Mouse (Mus musculus) heart, embryonic 13.5 days (tissue): Measurements from ENCODE around the gene Erich2. TPM values are rescaled to one million over a fixed set of nuclear protein-coding genes. Genes with fewer than 3 reads are reported as not detected.

Experiments used
- ATAC-seq: fragments of 200-750 bp; cut with Nextera tagmentation; 2 replicates; pipeline ENCODE4 v1.8.0; 2017; ENCODE audit warnings: moderate TSS enrichment; ENCODE audit not compliant: insufficient number of reproducible peaks, low FRiP score, low TSS enrichment; ENCODE audit errors: extremely low read depth
- H3K27ac ChIP-seq: fragments of 300-500 bp; sonication (generic); replicated peaks from 2 replicates; pipeline ENCODE4 v1.5.1; 2015; ENCODE audit warnings: moderate library complexity, mild to moderate bottlenecking, inconsistent platforms
- H3K27me3 ChIP-seq: fragments of 300-500 bp; sonication (generic); replicated peaks from 2 replicates; pipeline ENCODE4 v1.6.1; 2015; ENCODE audit warnings: mild to moderate bottlenecking, inconsistent platforms
- H3K36me3 ChIP-seq: fragments of 300-500 bp; sonication (generic); 2 replicates; pipeline ENCODE4 v1.6.1; 2015; ENCODE audit warnings: mild to moderate bottlenecking, inconsistent platforms
- H3K4me1 ChIP-seq: fragments of 300-500 bp; sonication (generic); 2 replicates; pipeline ENCODE4 v1.6.1; 2015; ENCODE audit warnings: inconsistent platforms
- H3K4me2 ChIP-seq: fragments of 300-500 bp; sonication (generic); 2 replicates; pipeline ENCODE4 v1.6.1; 2015; ENCODE audit warnings: inconsistent platforms, mild to moderate bottlenecking, moderate library complexity
- H3K4me3 ChIP-seq: fragments of 300-500 bp; sonication (generic); 2 replicates; pipeline ENCODE4 v1.5.1; 2015; ENCODE audit warnings: moderate library complexity, mild to moderate bottlenecking, inconsistent platforms
- H3K9ac ChIP-seq: fragments of 300-500 bp; sonication (generic); 2 replicates; pipeline ENCODE4 v1.6.1; 2015; ENCODE audit warnings: inconsistent platforms, mild to moderate bottlenecking, moderate library complexity
- H3K9me3 ChIP-seq: fragments of 300-500 bp; sonication (generic); 2 replicates; pipeline ENCODE4 v1.6.1; 2016; ENCODE audit warnings: inconsistent platforms
- WGBS: fragments of 180-500 bp; shearing (Covaris S2); methylation state at CpG from one replicate; pipeline ENCODE4 v1.1.7; 2015; ENCODE audit warnings: mixed read lengths; 5-methylcytosine and 5-hydroxymethylcytosine counted together
- polyA plus RNA-seq: library from polyadenylated mRNA; unstranded; fragments of >200 nt; fragmentation: Nextera tagmentation; extraction: Ambion mirVana; gene quantifications from 2 replicates; pipeline ENCODE4 v1.2.1, GENCODE M21; 2015

Gene Erich2
- polyA plus RNA-seq, 1 experiment from 2014 or later: 0.59 TPM

DNA sequence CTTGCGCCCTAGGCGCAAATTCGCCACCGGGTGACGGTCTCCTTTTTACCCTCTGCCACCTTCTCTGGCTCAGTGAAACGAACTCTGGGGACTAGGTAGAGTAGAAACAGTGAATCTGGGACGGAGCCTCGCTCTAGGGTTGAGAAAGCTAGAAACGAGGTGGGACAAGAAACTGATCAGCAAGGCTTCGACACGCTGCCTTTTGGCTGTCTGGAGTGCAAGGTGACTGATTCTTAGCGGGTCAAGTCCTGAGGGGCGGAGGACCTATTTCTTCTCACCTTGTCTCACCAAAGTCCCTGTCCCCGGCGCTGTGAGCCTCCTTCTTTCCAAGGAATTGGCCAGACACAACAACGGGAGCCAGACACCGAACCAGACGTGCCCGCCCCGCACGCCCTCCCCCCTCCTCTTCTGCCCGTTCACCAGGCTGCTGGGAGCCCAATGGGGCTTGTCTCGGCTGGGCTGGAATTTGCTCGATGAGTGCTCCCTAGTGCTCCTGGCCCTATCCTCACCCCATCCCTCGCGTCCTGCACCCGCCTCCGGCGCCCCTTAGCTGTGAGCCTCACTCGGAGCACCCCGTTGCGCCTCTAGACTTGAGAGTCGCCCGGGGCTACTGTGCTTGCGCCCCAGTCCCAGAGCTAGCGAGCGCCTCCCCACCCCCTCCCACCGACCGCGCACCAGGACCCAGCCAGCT is 54.5 kb downstream of the Erich2 start:
- no peak overlapping the region for H3K27ac ChIP-seq
- no peaks in the 10 kb centered on the region for H3K9me3 ChIP-seq
- 1% methylated on average over 40 of the region's 40 CpGs for WGBS
- H3K4me1 ChIP-seq: peaks cover 64% of the 10 kb centered on the region
- H3K4me2 ChIP-seq: peak overlapping the region; percentile 63
- no peak overlapping the region for H3K9ac ChIP-seq
- H3K27me3 ChIP-seq: peaks cover 96% of the 10 kb centered on the region
- no peaks in the 10 kb centered on the region for H3K36me3 ChIP-seq
- peak overlapping the region; percentile 41 for H3K4me3 ChIP-seq
- ATAC-seq: no peak

DNA sequence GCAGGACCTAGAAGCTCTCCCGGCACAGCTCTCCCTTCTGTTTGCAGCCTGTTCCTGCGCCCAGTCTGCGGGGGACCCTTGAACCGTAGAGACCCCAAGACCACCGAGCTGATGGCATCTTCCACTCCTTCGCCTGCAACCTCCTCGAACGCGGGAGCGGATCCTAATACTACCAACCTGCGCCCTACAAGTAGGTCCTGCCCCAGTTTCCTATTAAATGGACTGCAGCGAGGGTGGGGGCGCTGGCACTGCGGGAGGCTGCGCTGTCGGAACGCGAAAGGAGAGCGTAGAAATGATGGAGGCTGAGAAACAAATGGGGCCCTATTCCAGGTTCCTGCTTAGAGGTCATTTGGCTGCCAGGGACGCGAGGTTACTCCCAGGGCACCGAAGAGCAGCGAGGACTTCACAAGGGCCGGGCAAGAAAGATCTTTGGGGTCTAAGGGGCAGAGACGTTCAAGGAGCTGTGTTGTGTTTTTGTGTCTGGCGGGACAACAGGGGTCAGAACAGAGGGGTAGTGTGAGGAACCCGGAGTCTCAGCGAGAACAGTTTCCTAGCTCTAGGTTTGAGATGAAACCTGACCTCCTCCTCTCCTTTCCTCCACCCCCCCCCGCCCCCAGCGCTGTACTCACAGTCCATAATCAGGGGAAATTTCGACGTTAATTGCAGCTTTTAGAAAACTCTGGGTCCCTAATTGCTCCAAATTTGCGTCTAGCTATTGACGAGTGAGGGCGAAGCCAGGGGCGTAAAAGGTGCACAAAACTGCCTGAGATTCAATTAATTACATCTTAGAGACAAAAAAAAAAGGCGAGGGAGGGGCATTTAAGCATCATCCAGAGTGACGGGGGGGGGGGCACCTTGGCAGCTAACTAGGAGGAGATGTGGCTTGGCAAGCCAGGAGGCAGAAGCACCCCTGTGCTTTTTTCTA is 55.4 kb downstream of the Erich2 start:
- H3K9ac ChIP-seq: no peak overlapping the region
- peak overlapping the region; percentile 63 for H3K4me2 ChIP-seq
- 1% methylated on average over 38 of the region's 38 CpGs for WGBS
- ATAC-seq: no peak
- H3K27me3 ChIP-seq: peaks cover 99% of the 10 kb centered on the region
- peak overlapping the region; percentile 41 for H3K4me3 ChIP-seq
- no peaks in the 10 kb centered on the region for H3K9me3 ChIP-seq
- H3K4me1 ChIP-seq: peaks cover 72% of the 10 kb centered on the region
- no peak overlapping the region for H3K27ac ChIP-seq
- no peaks in the 10 kb centered on the region for H3K36me3 ChIP-seq

DNA sequence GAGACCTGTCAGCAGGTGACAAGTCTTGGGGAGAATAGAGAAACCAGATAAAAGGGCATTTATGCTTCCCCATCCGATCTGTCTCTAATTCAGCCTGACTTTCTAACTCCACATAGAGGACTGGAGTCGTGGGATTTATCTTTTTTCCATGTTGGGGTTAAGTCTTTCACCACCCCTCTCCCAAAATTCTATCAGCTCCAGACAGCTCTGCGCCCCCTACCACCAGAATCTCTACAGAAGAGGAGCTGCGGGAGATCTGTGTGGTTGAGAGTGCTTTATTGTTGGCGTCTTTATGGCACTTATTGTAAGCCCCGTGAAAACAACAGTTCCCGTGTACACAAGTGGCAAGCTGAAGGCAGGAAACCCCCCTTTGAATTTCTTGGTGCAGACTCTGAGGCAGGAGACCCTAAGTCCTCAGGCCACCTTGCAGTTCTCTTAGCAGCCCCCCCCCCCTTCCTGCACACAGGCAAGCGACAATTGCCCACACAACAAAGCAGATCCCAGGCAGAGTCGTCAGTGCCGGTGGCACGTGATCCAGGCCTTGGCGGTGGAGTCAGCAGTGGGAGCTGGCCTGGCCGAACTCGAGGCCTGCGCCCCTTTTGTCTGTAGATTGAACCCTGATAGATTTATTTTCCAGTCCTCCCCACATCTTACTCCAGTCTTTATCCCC is 56.2 kb downstream of the Erich2 start:
- no peak for ATAC-seq
- H3K27ac ChIP-seq: no peak overlapping the region

DNA sequence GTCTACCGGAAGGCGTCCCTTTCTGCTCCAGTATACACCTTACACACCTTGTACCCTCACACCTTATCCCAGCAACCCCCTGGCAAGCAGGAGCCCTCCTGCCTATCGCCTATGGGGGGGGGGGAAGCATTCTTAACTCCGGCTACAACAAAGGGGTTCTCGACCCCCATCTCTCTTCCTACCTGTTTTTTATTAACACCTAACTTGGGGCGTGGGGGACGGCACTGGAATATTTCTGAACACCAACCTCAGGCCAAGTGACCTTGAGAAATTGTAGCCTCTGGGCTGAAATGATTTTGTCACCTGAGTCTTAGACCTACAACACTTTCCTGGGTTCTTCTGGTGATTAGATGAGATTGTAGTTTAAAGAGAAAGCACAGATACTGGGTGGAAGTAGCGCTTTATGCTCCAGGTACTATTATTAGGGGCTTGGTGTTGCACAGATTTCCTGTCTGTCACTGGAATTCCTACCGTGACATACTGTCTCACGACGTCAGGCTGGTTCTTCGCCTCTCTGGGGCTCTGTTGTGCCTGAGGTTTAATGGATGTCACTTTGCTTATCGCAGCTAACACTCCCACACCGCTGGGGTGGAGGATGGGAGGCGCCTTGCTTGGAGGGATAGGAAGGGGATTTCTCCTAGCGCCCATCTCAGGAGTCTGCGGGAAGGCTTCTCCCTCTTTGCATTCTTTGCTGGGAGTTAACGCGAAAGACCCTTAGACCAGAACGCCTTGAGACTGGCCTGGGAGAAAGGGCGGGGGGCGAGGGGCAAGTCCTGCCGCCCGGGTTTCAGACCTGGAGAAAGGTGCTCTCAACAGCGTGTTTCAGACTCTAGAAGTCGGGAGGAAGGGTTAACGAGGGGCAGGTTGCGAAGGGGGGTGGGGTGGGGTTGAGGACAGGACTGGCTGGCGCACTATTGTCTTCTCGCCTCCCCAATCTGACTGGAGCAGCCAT is 57.3 kb downstream of the Erich2 start:
- Histone ChIP-seq H3K36me3 (no peaks in the 10 kb centered on the region), H3K4me2 (peak overlapping the region; percentile 86), H3K4me3 (peak overlapping the region; percentile 53), H3K9me3 (no peaks in the 10 kb centered on the region), H3K27me3 (peaks cover 99% of the 10 kb centered on the region), H3K9ac (peak overlapping the region; percentile 48; the same call in 1 of the 2 replicates), H3K4me1 (peaks cover 74% of the 10 kb centered on the region), H3K27ac (no peak overlapping the region)
- no peak for ATAC-seq
- 3% methylated on average over 30 of the region's 30 CpGs for WGBS

More for the DNA sequence above, 56.2 kb downstream of the Erich2 start:
- Histone ChIP-seq H3K9ac (no peak overlapping the region), H3K4me2 (no peak overlapping the region), H3K4me1 (peaks cover 74% of the 10 kb centered on the region), H3K27me3 (peaks cover 99% of the 10 kb centered on the region), H3K4me3 (no peak overlapping the region), H3K36me3 (no peaks in the 10 kb centered on the region), H3K9me3 (no peaks in the 10 kb centered on the region)
- WGBS: 9% methylated on average over 15 of the region's 15 CpGs

DNA sequence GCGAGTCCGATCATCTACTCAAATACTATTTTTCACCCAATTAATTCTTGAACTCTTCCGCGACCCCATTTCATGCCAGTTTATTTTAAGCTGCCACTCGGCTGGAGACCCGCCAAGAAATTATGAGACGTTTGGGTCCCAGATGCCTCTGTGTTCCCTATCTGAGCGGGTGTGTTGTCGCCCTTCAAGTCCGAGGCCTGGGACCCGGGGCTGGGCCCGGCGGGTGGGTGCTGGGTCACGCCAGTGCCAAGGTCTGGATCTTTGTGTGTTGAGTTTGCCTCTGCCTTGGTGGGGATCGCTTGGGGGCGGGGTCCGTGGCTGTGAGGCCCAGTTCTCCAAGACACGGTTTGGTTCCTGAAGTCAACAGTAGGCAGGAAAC is 58.0 kb downstream of the Erich2 start:
- 3% methylated on average over 18 of the region's 18 CpGs for WGBS
- Histone ChIP-seq H3K27me3 (peaks cover 99% of the 10 kb centered on the region), H3K4me3 (peak overlapping the region; percentile 53), H3K9ac (no peak overlapping the region), H3K27ac (no peak overlapping the region), H3K4me1 (peaks cover 72% of the 10 kb centered on the region), H3K36me3 (no peaks in the 10 kb centered on the region), H3K9me3 (no peaks in the 10 kb centered on the region), H3K4me2 (peak overlapping the region; percentile 86)
- ATAC-seq: no peak

DNA sequence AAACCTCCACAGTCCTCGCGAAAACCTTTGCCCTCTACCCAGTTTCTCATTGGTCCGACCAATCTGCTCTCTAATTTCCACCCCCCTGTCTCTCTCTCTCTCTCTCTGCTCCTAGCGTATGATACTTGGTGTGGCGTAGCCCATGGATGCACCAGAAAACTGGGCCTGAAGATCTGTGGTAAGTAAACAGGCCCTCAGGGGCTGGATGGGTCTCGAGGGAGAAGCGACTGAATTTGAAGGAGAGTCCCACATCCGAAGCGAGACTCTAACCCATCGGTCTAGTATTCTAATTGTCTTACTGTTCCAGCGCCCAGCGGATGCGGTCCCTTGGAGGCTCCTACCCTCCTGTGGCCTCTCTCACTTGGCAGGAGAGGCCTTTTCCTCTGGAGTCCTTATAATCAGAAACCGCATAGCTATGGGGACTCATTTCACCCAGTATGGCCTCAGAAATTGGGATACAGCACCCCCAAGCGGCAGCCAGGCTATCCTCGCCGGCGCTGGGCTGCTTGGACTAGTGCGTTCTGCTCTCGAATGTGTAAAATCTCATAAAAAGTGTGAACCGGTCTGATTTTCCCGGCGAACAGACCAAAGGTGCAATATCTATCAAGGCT is 58.6 kb downstream of the Erich2 start:
- peak overlapping the region; percentile 53 for H3K4me3 ChIP-seq
- ATAC-seq: no peak
- H3K27me3 ChIP-seq: peaks cover 99% of the 10 kb centered on the region
- H3K36me3 ChIP-seq: no peaks in the 10 kb centered on the region
- peak overlapping the region; percentile 33; the same call in 1 of the 2 replicates for H3K9ac ChIP-seq
- 7% methylated on average over 23 of the region's 23 CpGs for WGBS
- H3K9me3 ChIP-seq: no peaks in the 10 kb centered on the region
- peak overlapping the region; percentile 86 for H3K4me2 ChIP-seq
- peaks cover 69% of the 10 kb centered on the region for H3K4me1 ChIP-seq
- no peak overlapping the region for H3K27ac ChIP-seq

DNA sequence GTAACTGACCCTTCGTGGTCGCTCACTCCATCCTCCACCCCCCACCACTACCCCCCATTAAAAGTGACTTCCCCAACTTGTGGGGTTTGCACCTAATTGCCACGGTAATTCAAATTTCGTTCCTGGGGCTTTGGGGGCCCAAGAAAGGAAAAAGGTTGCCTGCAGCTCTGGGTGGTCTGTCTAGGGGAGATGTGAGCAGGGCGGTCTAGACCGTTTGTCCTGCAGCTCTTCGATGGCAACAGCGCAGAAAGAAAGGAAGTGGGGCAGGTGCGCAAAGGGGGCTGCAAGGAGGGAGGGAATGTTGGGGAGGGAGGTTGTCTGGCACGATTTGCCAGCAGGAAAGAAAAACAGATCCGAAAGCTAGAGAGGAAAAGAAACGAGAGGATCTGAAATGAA is 59.1 kb downstream of the Erich2 start:
- H3K4me1 ChIP-seq: peaks cover 64% of the 10 kb centered on the region

DNA sequence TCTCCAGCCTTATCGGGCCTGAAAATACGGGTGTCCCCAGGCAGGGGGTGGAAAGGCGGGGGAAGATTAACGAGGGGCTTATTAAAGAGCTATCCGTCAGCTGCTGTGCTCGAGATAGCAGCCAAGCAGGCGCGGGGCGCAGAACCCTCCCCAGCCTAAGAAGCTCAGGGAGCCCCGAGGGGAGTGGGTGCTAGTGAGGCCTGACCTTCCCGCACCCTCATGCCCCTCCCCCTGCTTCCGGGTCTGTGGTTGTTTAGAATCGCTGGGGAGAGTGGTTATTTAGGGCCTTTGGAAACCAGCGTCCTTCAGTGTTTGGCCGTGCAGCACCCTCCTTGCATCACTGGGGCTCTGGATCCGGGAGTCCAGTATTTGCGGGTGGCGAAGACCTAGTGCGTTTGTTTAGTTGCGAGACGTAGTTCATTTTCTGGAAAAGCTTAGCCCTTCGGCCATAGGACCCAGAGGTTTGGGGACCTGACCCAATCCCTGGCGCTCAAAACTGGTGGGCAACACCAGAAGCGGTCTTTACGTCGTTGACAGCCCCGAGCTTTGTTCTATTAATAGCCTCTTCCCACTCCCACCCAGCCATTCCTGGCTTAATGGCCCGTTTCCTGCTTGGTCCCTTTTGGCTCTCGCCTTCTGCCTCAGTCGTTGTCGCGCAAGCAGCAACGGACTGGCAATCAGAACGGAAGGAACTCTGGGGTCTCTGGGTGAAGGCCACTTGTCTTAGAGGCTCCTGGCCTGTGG is 59.8 kb downstream of the Erich2 start:
- Histone ChIP-seq H3K4me1 (peaks cover 57% of the 10 kb centered on the region), H3K36me3 (no peaks in the 10 kb centered on the region), H3K27ac (no peak overlapping the region), H3K9ac (peak overlapping the region; percentile 72), H3K9me3 (no peaks in the 10 kb centered on the region), H3K4me2 (peak overlapping the region; percentile 86), H3K4me3 (peak overlapping the region; percentile 53), H3K27me3 (peaks cover 98% of the 10 kb centered on the region)
- ATAC-seq: no peak
- WGBS: under 1% methylated on average over 34 of the region's 34 CpGs

More for the DNA sequence above, 59.1 kb downstream of the Erich2 start:
- no peak overlapping the region for H3K27ac ChIP-seq
- no peak for ATAC-seq
- peak overlapping the region; percentile 53 for H3K4me3 ChIP-seq
- H3K4me2 ChIP-seq: peak overlapping the region; percentile 86
- 4% methylated on average over 12 of the region's 12 CpGs for WGBS
- H3K9ac ChIP-seq: peak overlapping the region; percentile 72
- H3K9me3 ChIP-seq: no peaks in the 10 kb centered on the region
- H3K27me3 ChIP-seq: peaks cover 99% of the 10 kb centered on the region
- H3K36me3 ChIP-seq: no peaks in the 10 kb centered on the region

DNA sequence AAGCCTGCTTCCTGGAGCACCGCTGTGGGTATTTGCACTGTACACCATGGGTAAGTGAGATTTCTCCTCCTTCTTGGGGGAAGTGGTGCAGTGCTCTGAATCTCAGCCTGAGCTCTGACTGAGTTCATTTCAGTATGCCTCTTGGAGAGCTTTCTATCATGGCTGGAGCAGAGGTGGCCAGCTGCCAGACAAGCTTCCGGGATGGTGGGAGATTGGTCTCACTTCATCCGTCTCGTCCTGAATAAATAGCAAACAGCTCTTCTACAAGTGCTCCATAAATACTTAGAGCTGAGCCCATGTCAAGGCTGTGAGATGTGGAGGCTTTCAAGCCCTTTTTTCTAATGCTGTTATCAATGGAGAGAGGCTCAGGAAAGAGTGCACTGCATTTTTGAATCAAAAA is 63.1 kb downstream of the Erich2 start:
- H3K27me3 ChIP-seq: peaks cover 78% of the 10 kb centered on the region
- H3K4me1 ChIP-seq: peaks cover 30% of the 10 kb centered on the region
- ATAC-seq: no peak

DNA sequence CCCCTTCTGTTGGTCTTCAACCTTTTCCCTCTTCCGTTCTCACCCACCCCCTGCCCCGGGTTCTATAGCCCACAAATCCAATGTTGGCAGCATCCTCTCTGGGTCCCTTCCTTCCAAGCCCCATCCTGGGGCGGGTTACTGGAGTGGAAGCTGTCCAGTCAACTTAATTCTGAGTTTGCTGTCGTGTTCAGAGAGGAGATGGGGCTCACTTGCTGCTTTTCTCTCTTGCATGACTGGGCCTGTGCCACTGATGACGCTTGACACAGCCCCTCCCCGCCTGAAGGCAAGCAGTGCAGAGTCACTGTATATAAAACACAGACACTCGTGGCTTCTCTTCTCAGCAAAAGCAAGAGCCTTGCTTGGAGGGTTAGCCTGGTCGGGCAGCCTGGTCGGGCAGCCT is 63.6 kb downstream of the Erich2 start:
- peaks cover 72% of the 10 kb centered on the region for H3K27me3 ChIP-seq
- H3K9ac ChIP-seq: no peak overlapping the region
- no peaks in the 10 kb centered on the region for H3K9me3 ChIP-seq
- no peak overlapping the region for H3K4me2 ChIP-seq
- H3K4me1 ChIP-seq: peaks cover 24% of the 10 kb centered on the region
- no peak for ATAC-seq
- no peaks in the 10 kb centered on the region for H3K36me3 ChIP-seq
- H3K27ac ChIP-seq: no peak overlapping the region
- no peak overlapping the region for H3K4me3 ChIP-seq
- WGBS: 53% methylated on average over 9 of the region's 9 CpGs

More for the DNA sequence above, 63.1 kb downstream of the Erich2 start:
- H3K27ac ChIP-seq: no peak overlapping the region
- no peak overlapping the region for H3K9ac ChIP-seq
- H3K9me3 ChIP-seq: no peaks in the 10 kb centered on the region
- H3K36me3 ChIP-seq: no peaks in the 10 kb centered on the region
- WGBS: 42% methylated on average over 4 of the region's 4 CpGs
- H3K4me3 ChIP-seq: no peak overlapping the region
- H3K4me2 ChIP-seq: no peak overlapping the region
